Comparison of ENCODE assay signal across 8 mouse cellular contexts in the genomic region with DNA sequence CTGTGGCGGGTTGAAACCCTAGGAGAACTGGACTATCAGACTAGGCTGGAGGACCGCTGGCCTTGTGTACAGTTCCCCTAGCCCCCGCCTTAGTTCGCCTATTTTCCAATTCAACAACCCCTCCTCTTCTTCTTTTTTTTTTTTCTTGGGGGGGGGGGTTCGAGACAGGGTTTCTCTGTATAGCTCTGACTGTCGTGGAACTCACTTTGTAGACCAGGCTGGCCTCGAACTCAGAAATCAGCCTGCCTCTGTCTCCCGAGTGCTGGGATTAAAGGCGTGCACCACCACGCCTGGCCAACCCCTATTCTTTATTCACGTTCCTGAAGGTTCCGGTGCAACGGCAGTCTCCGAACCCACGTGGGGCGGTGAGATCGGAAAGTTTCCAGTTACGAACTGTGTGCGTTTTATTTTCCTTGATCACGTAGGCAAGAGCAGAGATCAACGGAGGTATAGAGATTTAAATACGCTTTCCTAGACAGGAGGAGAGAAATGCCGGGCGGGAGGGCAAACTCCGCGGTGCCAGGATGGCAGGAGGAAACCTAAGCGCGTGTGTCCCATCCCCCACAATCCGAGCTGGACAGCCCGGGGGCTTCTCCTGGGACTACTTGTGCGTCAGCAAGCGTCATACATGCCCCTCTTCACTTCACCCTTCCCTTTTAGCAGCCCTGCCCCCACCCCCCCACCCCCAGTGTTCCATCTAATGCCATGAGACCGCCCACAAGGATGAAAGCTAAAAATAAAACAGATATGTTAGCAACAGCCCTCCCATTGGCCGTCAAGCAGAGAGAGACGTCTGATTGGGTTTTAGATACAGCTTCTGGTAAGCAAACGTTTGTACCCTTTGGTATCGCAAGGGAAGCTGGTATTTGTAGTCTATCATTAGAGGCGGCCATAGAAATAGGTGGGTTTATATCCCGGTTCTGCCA. TPM values are rescaled to one million over a fixed set of nuclear protein-coding genes. Genes with fewer than 3 reads are reported as not detected.
DNase-seq lines count a peak whose midpoint lies in the region; ATAC-seq lines count a peak whose summit lies in the region.

No protein-coding gene starts in this region.

- H3K4me2 ChIP-seq in hindbrain, embryonic 13.5 days: peak overlapping the region; percentile 95

- peak overlapping the region; percentile 95 for H3K27ac ChIP-seq in hindbrain, embryonic 13.5 days

- H3K4me3 ChIP-seq in hindbrain, embryonic 13.5 days: peak overlapping the region; percentile 92

- H3K4me1 ChIP-seq in hindbrain, embryonic 13.5 days (replicated peaks): peaks cover 37% of the 10 kb centered on the region

- ATAC-seq in hindbrain, embryonic 13.5 days (ENCODE audit: low FRiP score): peak; percentile 83

- H3K27me3 ChIP-seq in hindbrain, embryonic 13.5 days: no peaks in the 10 kb centered on the region

- H3K9ac ChIP-seq in hindbrain, embryonic 13.5 days: peak overlapping the region; percentile 88

- no peaks in the 10 kb centered on the region for H3K9me3 ChIP-seq in hindbrain, embryonic 13.5 days

- peaks cover 11% of the 10 kb centered on the region for H3K36me3 ChIP-seq in hindbrain, embryonic 13.5 days

- WGBS in hindbrain, embryonic 13.5 days: under 1% methylated on average over 39 of the region's 39 CpGs

- peak; percentile 95 for DNase-seq in NIH3T3 (ENCODE audit: low read depth)
- DNase-seq in cerebellum, postnatal 14 days: peak; percentile 92
- DNase-seq in frontal cortex, postnatal 14 days (ENCODE audit: low spot score in 2 of 2): peak; percentile 74 to 88
- DNase-seq in layer of hippocampus, postnatal 25 days (ENCODE audit: extremely low spot score in 1 of 2, low spot score in 1 of 2): peak; percentile 67 to 71
- peak; percentile 96 for DNase-seq in lung, postnatal 25 days (ENCODE audit: low spot score)
- peak; percentile 89 for DNase-seq in retina, embryonic 14.5 days (ENCODE audit: low spot score)
- DNase-seq in thymus, postnatal 4 days: peak; percentile 81

RNA-seq across cellular contexts. Expression of a gene that starts 1.0 kb away (rescaled TPM):
- 15.6 and 15.7 TPM in 2 replicates for polyA plus RNA-seq in hindbrain, embryonic 13.5 days (2015; fragmentation: Nextera tagmentation; extraction: Ambion mirVana)
- 10 to 100 TPM; 27.7 to 34.1 TPM for total RNA-seq in layer of hippocampus, postnatal 25 days (2021)

RNA-seq across cellular contexts. Expression of a gene that starts 12.1 kb away (rescaled TPM):
- polyA plus RNA-seq in hindbrain, embryonic 13.5 days (2015; fragmentation: Nextera tagmentation; extraction: Ambion mirVana): 123 and 125 TPM in 2 replicates
- 10 to 100 TPM; 32.6 to 40.0 TPM for total RNA-seq in layer of hippocampus, postnatal 25 days (2021)

RNA-seq across cellular contexts. Expression of a gene that starts 12.5 kb away (rescaled TPM):
- polyA plus RNA-seq in hindbrain, embryonic 13.5 days (2015; fragmentation: Nextera tagmentation; extraction: Ambion mirVana): 237 and 248 TPM in 2 replicates
- total RNA-seq in layer of hippocampus, postnatal 25 days (2021): 100 to 1,000 TPM; 475 to 495 TPM

RNA-seq across cellular contexts. Expression of a gene that starts 57.4 kb away (rescaled TPM):
- polyA plus RNA-seq in hindbrain, embryonic 13.5 days (2015; fragmentation: Nextera tagmentation; extraction: Ambion mirVana): 22.3 and 22.4 TPM in 2 replicates
- 100 to 1,000 TPM; 237 to 266 TPM for total RNA-seq in layer of hippocampus, postnatal 25 days (2021)

Comparison
In these comparisons a context has a peak if more than half of its experiments do, and no peak if none do; other contexts are left out.
1. Peak in every context shown above with its lines: DNase-seq, ATAC-seq, H3K4me3 ChIP-seq and H3K27ac ChIP-seq.